Mouse (Mus musculus) telencephalon, adult 2 months (tissue): ENCODE data around the gene Slc16a2.

Experiments used
- DNase-seq: peaks from one replicate; pipeline ENCODE4 v3.0.0-alpha.2; 2011; ENCODE audit warnings: low read depth, low spot score

Slc16a2 gene

GRCm38 (mm10) chrX:103821832-103822196, at the start of gene Slc16a2:
Slc16a2 (minus strand) TSS chrX:103821983.
- DNase-seq, result peak; percentile 61

GRCm38 (mm10) chrX:103863502-103863901, 41.7 kb upstream of the Slc16a2 start:
- DNase-seq, result no peak

GRCm38 (mm10) chrX:103862877-103863276, 41.1 kb upstream of the Slc16a2 start:
- no peak for DNase-seq

- DNase-seq, result no peak
These were observed 23.5 kb upstream of the Slc16a2 start for GRCm38 (mm10) chrX:103845266-103845665.

- DNase-seq, result no peak
These were observed 7.1 kb upstream of the Slc16a2 start for GRCm38 (mm10) chrX:103828836-103829235.

GRCm38 (mm10) chrX:103822271-103822811, 558 bp upstream of the Slc16a2 start:
- DNase-seq, result no peak

- DNase-seq, result no peak
These were observed 470 bp downstream of the Slc16a2 start for GRCm38 (mm10) chrX:103821195-103821831.

- no peak for DNase-seq
These were observed 1.2 kb downstream of the Slc16a2 start for GRCm38 (mm10) chrX:103820307-103821194.

GRCm38 (mm10) chrX:103819253-103819652, 2.5 kb downstream of the Slc16a2 start:
- DNase-seq, result no peak

GRCm38 (mm10) chrX:103812690-103813089, 9.1 kb downstream of the Slc16a2 start:
- no peak for DNase-seq

GRCm38 (mm10) chrX:103810483-103810882, 11.3 kb downstream of the Slc16a2 start:
- no peak for DNase-seq

- DNase-seq, result no peak
These were observed 15.4 kb downstream of the Slc16a2 start for GRCm38 (mm10) chrX:103806373-103806772.

GRCm38 (mm10) chrX:103796961-103797360, 24.8 kb downstream of the Slc16a2 start:
- DNase-seq, result no peak

GRCm38 (mm10) chrX:103795506-103795905, 26.3 kb downstream of the Slc16a2 start:
- DNase-seq, result no peak

- DNase-seq, result no peak
These were observed 30.5 kb downstream of the Slc16a2 start for GRCm38 (mm10) chrX:103791329-103791728.

- DNase-seq, result no peak
These were observed 36.1 kb downstream of the Slc16a2 start for GRCm38 (mm10) chrX:103785681-103786080.

- no peak for DNase-seq
These were observed 45.4 kb downstream of the Slc16a2 start for GRCm38 (mm10) chrX:103776412-103776811.

GRCm38 (mm10) chrX:103746197-103746596, 75.6 kb downstream of the Slc16a2 start:
- DNase-seq, result no peak

GRCm38 (mm10) chrX:103744171-103745039, 77.4 kb downstream of the Slc16a2 start:
- DNase-seq, result peak; percentile 80

GRCm38 (mm10) chrX:103742057-103742315, 79.8 kb downstream of the Slc16a2 start:
- no peak for DNase-seq

GRCm38 (mm10) chrX:103741215-103742056, 80.3 kb downstream of the Slc16a2 start:
- no peak for DNase-seq
